Mouse (Mus musculus): ENCODE measurements around the gene Bahcc1.

- no peak for TF ChIP-seq POLR2A (IDR thresholded peaks at IDR 0.05; ENCODE audit: borderline replicate concordance, extremely low read depth, insufficient read depth, insufficient read length, poor library complexity, severe bottlenecking)
- no peak for TF ChIP-seq CTCF (IDR thresholded peaks at IDR 0.05; ENCODE audit: borderline replicate concordance, extremely low read depth, insufficient read depth, insufficient read length)
Measured at GRCm38 (mm10) chr11:120220963-120221827, 11.6 kb upstream of the Bahcc1 start.
